Mouse (Mus musculus) kidney, adult 2 months (tissue): Measurements from ENCODE around the gene Idh2.

Source experiments
- CTCF ChIP-seq: fragments of 200-500 bp; conservative IDR thresholded peaks from 2 replicates; pipeline ENCODE4 v1.5.1; 2011; ENCODE audit warnings: low read depth, mild to moderate bottlenecking, control low read depth, low read length, moderate library complexity, mixed read lengths; ENCODE audit not compliant: insufficient read depth, insufficient read length
- POLR2A ChIP-seq: fragments of 200-500 bp; IDR thresholded peaks from one replicate; pipeline ENCODE4 v1.6.1; 2011; ENCODE audit warnings: low read depth, low read length, control low read depth

- TF ChIP-seq CTCF (no peak), POLR2A (no peak)
These were observed 28.4 kb upstream of the Idh2 start for GRCm38 (mm10) chr7:80143331-80144273.
